Mouse (Mus musculus) MEL (cell line): ENCODE results near the gene Bag6. TPM values are rescaled to one million over a fixed set of nuclear protein-coding genes. Genes with fewer than 3 reads are reported as not detected.

Experiments used
- DNase-seq: peaks from one replicate; pipeline ENCODE4 v3.0.0; 2011; ENCODE audit warnings: low read depth, low spot score
- H3K27ac ChIP-seq: 2 replicates; pipeline ENCODE4 v1.5.1; 2012; ENCODE audit warnings: low read depth, mild to moderate bottlenecking, control low read depth, low read length, moderate library complexity; ENCODE audit not compliant: control insufficient read depth
- H3K27me3 ChIP-seq, 2 experiments: fragments of 150-350 bp in 1 of 2; sonication (generic) in 1 of 2; 2 replicates each; pipeline ENCODE4 v1.6.1; 2012; ENCODE audit warnings: low read length in 2 of 2, mild to moderate bottlenecking in 2 of 2, improper control_type of control experiment in 1 of 2, moderate library complexity in 1 of 2; ENCODE audit not compliant: insufficient read depth in 2 of 2, control insufficient read depth in 1 of 2
- H3K36me3 ChIP-seq, 2 experiments: 2 replicates each; pipeline ENCODE4 v1.6.1; 2012 to 2014; ENCODE audit warnings: low read length in 2 of 2, improper control_type of control experiment in 1 of 2, inconsistent platforms in 1 of 2, mild to moderate bottlenecking in 1 of 2; ENCODE audit not compliant: insufficient read depth in 2 of 2, control insufficient read depth in 1 of 2
- H3K4me1 ChIP-seq, 2 experiments: fragments of 150-350 bp in 1 of 2; sonication (generic) in 1 of 2; 2 replicates each; pipeline ENCODE4 v1.6.1; 2012; ENCODE audit warnings: low read length in 2 of 2, improper control_type of control experiment in 1 of 2, mild to moderate bottlenecking in 1 of 2; ENCODE audit not compliant: insufficient read depth in 2 of 2, control insufficient read depth in 1 of 2
- H3K4me3 ChIP-seq, 2 experiments: fragments of 150-350 bp in 1 of 2; sonication (generic) in 1 of 2; 2 replicates each; pipeline ENCODE4 v1.5.1; 2012; ENCODE audit warnings: low read depth in 2 of 2, low read length in 2 of 2, mild to moderate bottlenecking in 2 of 2, moderate library complexity in 2 of 2, control low read depth in 1 of 2, improper control_type of control experiment in 1 of 2; ENCODE audit not compliant: control insufficient read depth in 1 of 2, insufficient read depth in 1 of 2
- H3K79me2 ChIP-seq: 2 replicates; pipeline ENCODE4 v1.6.1; 2012; ENCODE audit warnings: mild to moderate bottlenecking, low read length, moderate library complexity; ENCODE audit not compliant: control insufficient read depth, poor library complexity, insufficient read depth
- H3K9ac ChIP-seq: 2 replicates; pipeline ENCODE4 v1.6.1; 2012; ENCODE audit warnings: low read depth, mild to moderate bottlenecking, control low read depth, low read length, moderate library complexity; ENCODE audit not compliant: control insufficient read depth, poor library complexity, severe bottlenecking
- H3K9me3 ChIP-seq: fragments of 150-350 bp; sonication (generic); replicated peaks from 2 replicates; pipeline ENCODE4 v1.6.1; 2012; ENCODE audit warnings: mild to moderate bottlenecking, low read length, improper control_type of control experiment, moderate library complexity; ENCODE audit not compliant: insufficient read depth
- BHLHE40 ChIP-seq: IDR thresholded peaks from 2 replicates; pipeline ENCODE4 v1.6.1; 2012; ENCODE audit warnings: low read depth, mild to moderate bottlenecking, inconsistent platforms, low read length, improper control_type of control experiment, borderline replicate concordance
- CTCF ChIP-seq, 3 experiments: IDR thresholded peaks in 2 of 3; conservative IDR thresholded peaks in 1 of 3; 2 replicates each; pipeline ENCODE4 v1.5.1; 2011 to 2012; ENCODE audit warnings: low read length in 3 of 3, low read depth in 2 of 3, mild to moderate bottlenecking in 2 of 3, improper control_type of control experiment in 1 of 3, inconsistent platforms in 1 of 3, mixed read lengths in 1 of 3, moderate library complexity in 1 of 3; ENCODE audit not compliant: control insufficient read depth in 1 of 3, insufficient read depth in 1 of 3, poor library complexity in 1 of 3, severe bottlenecking in 1 of 3
- E2F4 ChIP-seq: IDR thresholded peaks from 2 replicates; pipeline ENCODE4 v1.6.1; 2011; ENCODE audit warnings: low read depth, low read length, improper control_type of control experiment, borderline replicate concordance
- HCFC1 ChIP-seq: IDR thresholded peaks from 2 replicates; pipeline ENCODE4 v1.6.1; 2012; ENCODE audit warnings: low read depth, mild to moderate bottlenecking, inconsistent platforms, low read length, improper control_type of control experiment, moderate library complexity
- MAFK ChIP-seq: IDR thresholded peaks from 2 replicates; pipeline ENCODE4 v1.6.1; 2011; ENCODE audit warnings: low read depth, mild to moderate bottlenecking, low read length, improper control_type of control experiment, borderline replicate concordance
- MAZ ChIP-seq: IDR thresholded peaks from 2 replicates; pipeline ENCODE4 v1.6.1; 2012; ENCODE audit warnings: low read depth, mild to moderate bottlenecking, inconsistent platforms, low read length, improper control_type of control experiment
- MEF2A ChIP-seq: IDR thresholded peaks from 2 replicates; pipeline ENCODE4 v1.6.1; 2014; ENCODE audit warnings: low read depth, mild to moderate bottlenecking, inconsistent platforms, low read length, improper control_type of control experiment; ENCODE audit not compliant: poor library complexity, insufficient replicate concordance, severe bottlenecking; ENCODE audit errors: extremely low read depth
- NRF1 ChIP-seq: IDR thresholded peaks from 2 replicates; pipeline ENCODE4 v1.6.1; 2014; ENCODE audit warnings: low read depth, mild to moderate bottlenecking, inconsistent platforms, low read length, improper control_type of control experiment, moderate library complexity; ENCODE audit not compliant: poor library complexity, insufficient read depth, severe bottlenecking
- POLR2A ChIP-seq, 2 experiments: IDR thresholded peaks; 2 replicates each; pipeline ENCODE4 v1.6.1; 2011 to 2012; ENCODE audit warnings: low read length in 2 of 2, mild to moderate bottlenecking in 2 of 2, control low read depth in 1 of 2, improper control_type of control experiment in 1 of 2, low read depth in 1 of 2, moderate library complexity in 1 of 2; ENCODE audit not compliant: control insufficient read depth in 1 of 2, insufficient read depth in 1 of 2, poor library complexity in 1 of 2
- POLR2AphosphoS2 ChIP-seq: IDR thresholded peaks from 2 replicates; pipeline ENCODE4 v1.6.1; 2011; ENCODE audit warnings: low read length, improper control_type of control experiment
- RAD21 ChIP-seq: IDR thresholded peaks from 2 replicates; pipeline ENCODE4 v1.6.1; 2011; ENCODE audit warnings: mild to moderate bottlenecking, low read depth, low read length, improper control_type of control experiment
- SIN3A ChIP-seq: IDR thresholded peaks from 2 replicates; pipeline ENCODE4 v1.6.1; 2012; ENCODE audit warnings: low read length, improper control_type of control experiment, inconsistent platforms
- SMC3 ChIP-seq: IDR thresholded peaks from 2 replicates; pipeline ENCODE4 v1.6.1; 2011; ENCODE audit warnings: low read depth, low read length, improper control_type of control experiment
- UBTF ChIP-seq: IDR thresholded peaks from 2 replicates; pipeline ENCODE4 v1.6.1; 2012; ENCODE audit warnings: low read depth, mild to moderate bottlenecking, inconsistent platforms, low read length, improper control_type of control experiment, moderate library complexity, borderline replicate concordance; ENCODE audit not compliant: insufficient read depth
- USF1 ChIP-seq: IDR thresholded peaks from 2 replicates; pipeline ENCODE4 v1.6.1; 2014; ENCODE audit warnings: low read depth, mild to moderate bottlenecking, inconsistent platforms, low read length, improper control_type of control experiment, moderate library complexity
- ZC3H11A ChIP-seq: IDR thresholded peaks from 2 replicates; pipeline ENCODE4 v1.6.1; 2012; ENCODE audit warnings: low read depth, mild to moderate bottlenecking, inconsistent platforms, low read length, improper control_type of control experiment
- ZMIZ1 ChIP-seq: IDR thresholded peaks from 2 replicates; pipeline ENCODE4 v1.6.1; 2012; ENCODE audit warnings: low read depth, mild to moderate bottlenecking, inconsistent platforms, low read length, improper control_type of control experiment, moderate library complexity
- polyA plus RNA-seq, 2 experiments: library from polyadenylated mRNA; stranded (reverse) in 1 of 2; unstranded in 1 of 2; fragments of >175 nt in 1 of 2; fragments of >200 nt in 1 of 2; gene quantifications; 2 replicates each; pipeline versions ENCODE4 v1.2.1 to v1.2.4; 2012; ENCODE audit warnings: low replicate concordance in 2 of 2, low read depth in 1 of 2; ENCODE audit not compliant: insufficient read length in 2 of 2, insufficient read depth in 1 of 2, missing spikeins in 1 of 2
- total RNA-seq: library from RNA; depleted of rRNA; stranded (reverse); fragments of 300-350 nt; gene quantifications from 2 replicates; pipeline ENCODE4 v1.2.3, GENCODE M21; 2012

Bag6 gene
- total and polyA plus RNA-seq, 3 experiments: 102 to 283 TPM; not detected in 1

- no peak within 1 kb of the TSS for H3K4me3 ChIP-seq
- no peak for TF ChIP-seq POLR2A (IDR thresholded peaks at IDR 0.05; ENCODE audit: control insufficient read depth in 1 of 2, insufficient read depth in 1 of 2, low read depth in 1 of 2, low read length in 2 of 2, poor library complexity in 1 of 2)
- TF ChIP-seq, all 39 proteins: peak for 0
- Histone ChIP-seq H3K79me2 (no peaks in the 10 kb centered on the region), H3K27me3 (no peaks in the 10 kb centered on the region), H3K36me3 (peaks cover 0 to 15% of the 10 kb centered on the region in 2 experiments; a peak in 2 of 4 replicates), H3K9me3 (no peaks in the 10 kb centered on the region), H3K4me1 (peaks cover 12 to 22% of the 10 kb centered on the region in 2 experiments), H3K27ac (peak within 1 kb of the TSS; percentile 39), H3K9ac (no peak within 1 kb of the TSS)
- no peak for DNase-seq
Observed at GRCm38 (mm10) chr17:35175968-35176367, 41.0 kb downstream of the Bag6 start, which contains the start of gene Aif1. Gene Aif1 (minus strand): TSS chr17:35176068.

GRCm38 (mm10) chr17:35178528-35178927, 43.5 kb downstream of the Bag6 start:
- H3K9ac ChIP-seq: no peak overlapping the region
- TF ChIP-seq CTCF (IDR thresholded peaks at IDR 0.05 in 2 of 3, conservative IDR thresholded peaks at IDR 0.05 in 1 of 3; ENCODE audit: control insufficient read depth in 1 of 3, insufficient read depth in 1 of 3, low read depth in 2 of 3, low read length in 3 of 3, poor library complexity in 1 of 3, severe bottlenecking in 1 of 3): peak; percentile 91 to 98 (median 97)
- peak; percentile 98 for TF ChIP-seq SMC3
- TF ChIP-seq SIN3A: peak; percentile 53
- peak; percentile 96 for TF ChIP-seq ZC3H11A
- peak; percentile 98 for TF ChIP-seq RAD21
- TF ChIP-seq UBTF: no peak
- no peak for TF ChIP-seq MAZ
- H3K9me3 ChIP-seq: no peaks in the 10 kb centered on the region
- no peak overlapping the region for H3K27ac ChIP-seq
- H3K4me3 ChIP-seq: no peak overlapping the region
- H3K36me3 ChIP-seq: peaks cover 0 to 12% of the 10 kb centered on the region in 2 experiments; a peak in 2 of 4 replicates
- H3K27me3 ChIP-seq: no peaks in the 10 kb centered on the region
- DNase-seq: peak; percentile 82
- H3K79me2 ChIP-seq: no peaks in the 10 kb centered on the region
- H3K4me1 ChIP-seq: peaks cover 7 to 9% of the 10 kb centered on the region in 2 experiments

GRCm38 (mm10) chr17:35180093-35180492, 45.1 kb downstream of the Bag6 start:
- Histone ChIP-seq H3K9me3 (no peaks in the 10 kb centered on the region), H3K9ac (no peak overlapping the region), H3K27me3 (no peaks in the 10 kb centered on the region), H3K79me2 (no peaks in the 10 kb centered on the region), H3K4me3 (no peak overlapping the region), H3K4me1 (peaks cover 0 to 3% of the 10 kb centered on the region in 2 experiments; a peak in 2 of 4 replicates), H3K27ac (no peak overlapping the region), H3K36me3 (peaks cover 0 to 5% of the 10 kb centered on the region in 2 experiments; a peak in 2 of 4 replicates)
- TF ChIP-seq USF1 (no peak), UBTF (no peak), NRF1 (no peak), ZMIZ1 (no peak), POLR2A (IDR thresholded peaks at IDR 0.05; ENCODE audit: control insufficient read depth in 1 of 2, insufficient read depth in 1 of 2, low read depth in 1 of 2, low read length in 2 of 2, poor library complexity in 1 of 2) (no peak), RAD21 (no peak), BHLHE40 (no peak), HCFC1 (no peak), MEF2A (no peak), POLR2AphosphoS2 (no peak), SIN3A (no peak), MAFK (no peak), E2F4 (no peak)
- DNase-seq: no peak
